Mouse (Mus musculus): ENCODE measurements at regions not wholly inside any gene's neighbourhood (a gene's known extent, or its start where the extent isn't known, plus 50 kb on each side); places are given as distances from the start of the nearest gene placed in this dataset.
A peak's percentile ranks its signal among the peaks of the same experiment; 100 is the strongest.

DNA sequence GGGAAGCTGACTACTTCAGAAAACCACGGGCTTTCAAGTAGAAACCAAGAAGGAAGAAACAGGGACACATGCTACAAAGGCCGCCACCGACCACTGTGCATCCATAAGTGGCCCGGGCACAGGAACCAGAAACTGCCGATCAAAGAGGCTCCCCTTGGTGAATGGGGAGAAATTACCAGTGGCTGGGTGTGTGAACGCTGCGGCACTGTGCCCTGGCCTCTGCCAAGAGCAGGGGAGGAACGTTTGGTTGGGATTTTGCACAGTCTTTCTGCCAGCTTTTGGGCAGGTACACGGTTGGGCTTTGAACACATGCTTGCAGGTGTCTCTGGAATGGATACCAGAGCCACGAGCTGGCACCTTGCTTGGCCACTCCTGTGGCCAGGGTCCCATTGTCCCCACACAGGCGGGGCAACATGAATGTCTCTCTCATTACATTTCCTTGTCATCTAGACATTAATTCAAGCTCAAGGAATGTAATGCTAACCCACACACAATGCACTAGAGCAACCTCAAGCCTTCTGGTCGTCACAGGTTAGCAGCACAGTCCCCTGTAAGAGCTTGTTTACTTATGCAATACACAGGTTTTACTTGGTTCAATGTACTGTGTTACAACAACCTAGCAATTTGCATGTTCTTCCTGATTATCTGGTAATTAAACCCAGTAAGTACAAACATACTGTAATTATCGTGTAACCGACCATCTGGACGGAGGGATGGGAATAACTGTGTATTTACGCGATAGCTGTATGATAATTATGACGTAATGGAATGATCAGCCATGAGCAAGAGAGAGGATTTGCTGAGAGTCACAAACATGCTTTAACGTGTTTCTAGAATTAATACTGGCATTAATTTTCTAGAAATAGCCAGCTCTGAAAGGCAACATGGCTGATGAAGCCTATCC lies 90.9 kb upstream of the Sall1 start:
- Histone ChIP-seq H3K36me3 (no peaks in the 10 kb centered on the region), H3K4me1 (replicated peaks) (0 out of 2 replicates have a peak, but pooled peaks cover 3% of the 10 kb centered on the region), H3K9ac (replicated peaks) (no peak overlapping the region), H3K4me3 (replicated peaks) (no peak overlapping the region), H3K9me3 (no peaks in the 10 kb centered on the region), H3K27me3 (no peaks in the 10 kb centered on the region; the same call in 1 of the 2 replicates), H3K4me2 (no peak overlapping the region), H3K27ac (no peak overlapping the region)
- ATAC-seq (ENCODE audit: insufficient number of reproducible peaks, insufficient read depth, low FRiP score, low TSS enrichment, low read depth), result no peak
- 80% methylated on average over 19 of the region's 19 CpGs for WGBS

DNA sequence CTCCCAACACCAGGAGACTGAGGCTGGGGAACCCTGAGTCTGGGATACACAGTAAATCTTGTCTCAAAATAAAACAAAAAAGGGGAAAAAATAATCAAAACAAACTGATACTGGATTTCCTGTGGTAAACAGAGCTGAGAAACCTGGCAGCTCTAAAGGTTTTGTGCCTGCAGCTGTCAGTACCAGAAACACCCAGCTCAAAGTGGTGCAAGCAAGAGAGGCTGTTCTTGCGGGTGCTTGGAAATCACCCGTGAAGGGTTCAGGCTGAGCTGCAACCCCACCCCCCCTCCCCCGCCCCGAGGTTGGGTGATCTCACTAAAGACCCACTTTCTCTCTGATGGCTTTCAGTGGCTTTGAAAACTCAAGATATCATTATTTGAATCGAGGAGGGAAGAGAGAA lies 90.1 kb upstream of the Sall1 start:
- no peak overlapping the region for H3K9ac ChIP-seq (replicated peaks)
- H3K4me2 ChIP-seq, result no peak overlapping the region
- 47% methylated on average over 5 of the region's 5 CpGs for WGBS
- ATAC-seq (ENCODE audit: insufficient number of reproducible peaks, insufficient read depth, low FRiP score, low TSS enrichment, low read depth), result no peak
- 0 out of 2 replicates have a peak, but pooled peaks cover 3% of the 10 kb centered on the region for H3K4me1 ChIP-seq (replicated peaks)
- no peak overlapping the region for H3K4me3 ChIP-seq (replicated peaks)
- H3K27me3 ChIP-seq, result no peaks in the 10 kb centered on the region; the same call in 1 of the 2 replicates
- H3K27ac ChIP-seq, result peak overlapping the region; percentile 45
- H3K9me3 ChIP-seq, result no peaks in the 10 kb centered on the region
- no peaks in the 10 kb centered on the region for H3K36me3 ChIP-seq

DNA sequence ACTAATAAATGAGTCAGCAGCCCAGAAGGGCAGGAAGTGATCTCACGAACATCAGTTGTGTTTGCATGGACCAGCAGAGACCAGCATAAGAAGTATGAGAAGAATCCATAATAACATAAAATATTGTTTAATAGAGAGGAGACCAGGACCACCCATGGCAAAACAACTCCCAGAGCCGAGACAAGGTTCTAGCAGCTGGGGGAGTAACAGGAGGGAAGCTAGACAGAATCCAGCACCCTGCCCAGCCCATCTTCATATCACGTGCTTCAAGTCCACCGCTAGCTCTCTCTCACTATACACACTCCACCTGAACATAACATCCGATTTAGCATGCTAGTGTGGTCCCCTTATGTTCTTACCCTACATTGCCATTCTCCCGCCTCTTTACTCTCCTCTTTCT lies 77.1 kb upstream of the Sall1 start:
- Histone ChIP-seq H3K9ac (replicated peaks) (no peak overlapping the region), H3K4me3 (replicated peaks) (no peak overlapping the region), H3K4me1 (replicated peaks) (no peaks in the 10 kb centered on the region), H3K9me3 (no peaks in the 10 kb centered on the region), H3K36me3 (no peaks in the 10 kb centered on the region), H3K27ac (no peak overlapping the region), H3K4me2 (no peak overlapping the region), H3K27me3 (no peaks in the 10 kb centered on the region)
- ATAC-seq (ENCODE audit: insufficient number of reproducible peaks, insufficient read depth, low FRiP score, low TSS enrichment, low read depth), result no peak
- 81% methylated on average over 6 of the region's 6 CpGs for WGBS

DNA sequence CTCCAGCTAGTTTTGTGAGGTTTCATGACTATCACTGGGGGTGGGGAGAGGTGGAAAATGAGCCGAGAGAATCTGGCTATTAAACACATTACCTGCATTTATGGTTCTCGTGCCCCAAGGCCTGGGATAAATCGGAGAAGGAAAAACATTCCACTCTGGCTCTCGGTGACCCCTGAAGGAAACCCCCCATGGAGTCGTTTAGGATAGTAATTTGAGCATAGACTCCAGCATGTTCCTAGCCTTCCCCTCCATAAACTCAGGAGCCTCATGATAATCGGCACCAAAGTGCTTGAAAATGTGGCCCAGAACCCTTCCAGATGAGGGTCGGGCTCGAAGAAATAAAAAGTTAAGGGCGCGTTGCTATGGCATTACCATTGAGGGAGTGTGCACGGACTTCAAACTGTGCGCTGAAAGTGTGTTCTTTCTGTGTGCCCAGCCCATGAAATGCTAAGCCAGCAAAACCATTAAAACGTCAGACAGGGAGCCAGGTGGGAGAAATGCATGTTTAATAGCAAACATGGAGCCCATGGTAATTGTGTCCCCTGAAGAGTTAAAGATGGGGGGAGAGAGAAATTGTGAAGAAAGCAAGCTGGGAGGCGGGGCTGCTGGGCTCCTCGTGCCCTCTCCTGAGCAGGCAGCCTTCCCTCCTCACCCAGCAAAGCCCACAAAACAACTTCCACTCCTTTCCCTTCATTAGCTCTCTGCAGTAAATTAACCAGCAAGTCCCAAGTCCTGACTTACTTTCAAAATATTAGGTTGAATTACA lies 64.1 kb upstream of the Sall1 start:
- Histone ChIP-seq H3K4me1 (replicated peaks) (peaks cover 56% of the 10 kb centered on the region), H3K9ac (replicated peaks) (no peak overlapping the region), H3K4me2 (peak overlapping the region; percentile 40), H3K27me3 (no peaks in the 10 kb centered on the region), H3K4me3 (replicated peaks) (no peak overlapping the region), H3K36me3 (no peaks in the 10 kb centered on the region), H3K9me3 (no peaks in the 10 kb centered on the region), H3K27ac (peak overlapping the region; percentile 83)
- WGBS, result 10% methylated on average over 15 of the region's 15 CpGs
- ATAC-seq (ENCODE audit: insufficient number of reproducible peaks, insufficient read depth, low FRiP score, low TSS enrichment, low read depth), result peak; percentile 91

DNA sequence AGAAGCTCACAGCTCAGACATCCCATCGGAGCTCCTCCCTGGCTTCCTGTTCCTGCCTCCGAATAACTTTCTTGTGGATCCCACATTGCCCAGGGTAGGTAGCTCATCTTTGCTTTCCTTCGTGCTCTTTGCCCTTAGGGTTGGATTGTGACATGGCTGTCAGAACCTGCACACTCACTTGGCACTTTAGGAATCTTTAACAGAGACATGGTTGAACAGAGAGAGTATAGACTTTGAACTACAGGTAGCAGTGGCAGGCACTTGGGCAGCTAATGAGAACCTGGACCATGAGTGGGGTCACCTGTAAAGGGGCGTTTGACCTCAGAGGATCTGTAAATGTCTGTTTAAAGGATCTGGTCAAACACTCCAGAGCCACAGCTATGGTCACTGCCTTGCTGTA lies 62.4 kb upstream of the Sall1 start:
- 83% methylated on average over 4 of the region's 4 CpGs for WGBS

DNA sequence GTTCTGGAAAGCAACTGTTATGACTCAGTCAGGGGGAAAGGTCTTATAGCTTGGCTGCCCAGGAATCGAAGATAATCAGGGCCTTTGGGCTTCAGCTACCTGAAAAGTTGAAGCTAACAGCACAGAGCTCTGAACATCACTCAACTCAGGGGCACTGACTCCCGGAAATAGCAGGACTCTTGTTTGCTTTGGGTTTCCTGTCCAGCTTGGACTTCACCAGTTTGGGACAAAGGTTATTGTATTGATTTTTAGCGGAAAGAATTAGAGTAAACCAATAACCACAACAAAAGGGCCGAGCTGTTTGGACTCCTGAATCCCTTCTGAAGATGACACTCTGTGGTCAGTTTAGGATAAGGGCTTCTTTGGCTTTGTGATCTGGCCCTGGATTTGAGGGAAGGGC lies 53.4 kb upstream of the Sall1 start:
- Histone ChIP-seq H3K4me1 (replicated peaks) (no peaks in the 10 kb centered on the region), H3K4me3 (replicated peaks) (no peak overlapping the region), H3K36me3 (no peaks in the 10 kb centered on the region), H3K9me3 (peaks cover 4% of the 10 kb centered on the region; the same call in 1 of the 2 replicates), H3K27me3 (no peaks in the 10 kb centered on the region), H3K4me2 (no peak overlapping the region), H3K27ac (no peak overlapping the region), H3K9ac (replicated peaks) (no peak overlapping the region)
- no peak for ATAC-seq (ENCODE audit: insufficient number of reproducible peaks, insufficient read depth, low FRiP score, low TSS enrichment, low read depth)
- 89% methylated on average over 4 of the region's 4 CpGs for WGBS

More for the DNA sequence above, 62.4 kb upstream of the Sall1 start:
- peaks cover 40% of the 10 kb centered on the region for H3K4me1 ChIP-seq (replicated peaks)
- H3K27ac ChIP-seq, result no peak overlapping the region
- no peaks in the 10 kb centered on the region for H3K36me3 ChIP-seq
- H3K9ac ChIP-seq (replicated peaks), result no peak overlapping the region
- no peak for ATAC-seq (ENCODE audit: insufficient number of reproducible peaks, insufficient read depth, low FRiP score, low TSS enrichment, low read depth)
- H3K9me3 ChIP-seq, result no peaks in the 10 kb centered on the region
- H3K4me2 ChIP-seq, result no peak overlapping the region
- H3K4me3 ChIP-seq (replicated peaks), result no peak overlapping the region
- H3K27me3 ChIP-seq, result no peaks in the 10 kb centered on the region
